Mouse (Mus musculus) cerebellum, postnatal 10 days (tissue): ENCODE data around the gene Depdc1b.

Experiments used
- DNase-seq, 2 experiments: peaks; one replicate each; pipeline ENCODE4 v3.0.0; 2021; ENCODE audit warnings: mixed read lengths in 2 of 2

The Depdc1b gene

GRCm38 (mm10) chr13:108315702-108316486, at the start of gene Depdc1b:
Depdc1b (plus strand) TSS chr13:108316332.
- DNase-seq, result peak; percentile 97

DNA sequence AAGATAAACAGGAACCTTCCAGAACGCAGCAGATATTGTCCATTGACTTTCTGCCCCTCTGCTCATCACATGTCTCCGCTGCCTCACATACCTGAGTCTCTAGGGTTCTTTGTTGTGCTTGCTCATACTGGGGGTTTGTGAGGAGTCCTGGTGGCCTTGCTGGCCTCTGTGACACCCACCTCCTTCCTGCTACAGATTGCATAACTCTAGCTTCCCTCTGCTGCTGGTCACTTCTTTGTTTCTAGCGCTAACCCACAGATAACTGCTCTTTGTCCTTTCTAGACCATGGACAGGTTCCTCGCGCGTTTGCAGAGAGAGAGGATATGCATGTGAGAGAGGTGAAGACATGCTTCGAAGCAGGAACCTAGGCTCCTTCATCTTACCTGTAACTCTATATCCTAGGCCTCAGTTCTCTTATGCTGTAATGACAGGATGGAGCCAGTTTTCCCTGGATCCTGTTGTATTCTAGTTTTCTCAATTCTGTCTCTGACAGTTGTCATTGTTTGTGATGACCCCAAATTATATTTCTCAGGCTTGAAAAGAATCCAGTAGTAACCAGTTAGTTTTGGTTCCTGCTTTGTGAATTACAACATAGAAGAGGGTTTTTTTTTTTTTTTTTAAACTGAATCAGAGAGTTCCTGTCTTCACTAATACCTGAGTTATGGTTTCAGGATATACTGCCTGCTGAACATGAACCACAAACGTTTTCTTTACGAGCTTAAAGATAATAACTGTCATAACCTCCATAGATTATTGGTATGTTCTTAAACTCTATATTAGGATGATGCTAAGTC, 48.1 kb upstream of the Depdc1b start:
- no peak for DNase-seq

DNA sequence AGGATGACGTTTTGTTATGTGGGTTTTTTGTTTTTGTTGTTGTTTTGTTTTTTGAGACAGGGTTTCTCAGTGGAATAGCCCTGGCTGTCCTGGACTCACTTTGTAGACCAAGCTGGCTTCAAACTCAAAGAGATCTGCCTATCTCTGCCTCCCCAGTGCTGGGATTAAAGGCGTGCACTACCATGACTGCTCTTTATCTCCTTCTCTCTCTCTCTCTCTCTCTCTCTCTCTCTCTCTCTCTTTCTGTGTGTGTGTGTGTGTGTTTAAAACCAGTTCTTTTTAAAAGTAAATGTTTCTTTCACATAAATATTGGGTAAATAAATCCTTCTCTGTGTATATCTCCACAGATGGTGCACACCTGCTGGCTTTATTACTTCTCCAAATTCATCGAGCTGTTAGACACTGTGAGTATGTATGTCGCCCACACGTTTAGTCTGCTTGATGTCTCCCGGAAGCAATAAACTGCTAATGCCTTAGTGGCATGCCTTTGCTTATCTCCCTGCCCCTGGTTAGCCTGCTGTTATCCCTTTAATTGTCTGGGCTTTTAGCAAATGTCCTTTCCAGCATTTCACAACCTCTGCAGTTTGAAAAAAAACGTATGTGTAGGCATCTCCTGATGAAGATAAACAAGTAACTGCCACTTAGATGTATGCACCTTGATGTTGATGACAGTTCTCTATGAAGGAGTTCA, 44.5 kb upstream of the Depdc1b start:
- DNase-seq, result no peak

DNA sequence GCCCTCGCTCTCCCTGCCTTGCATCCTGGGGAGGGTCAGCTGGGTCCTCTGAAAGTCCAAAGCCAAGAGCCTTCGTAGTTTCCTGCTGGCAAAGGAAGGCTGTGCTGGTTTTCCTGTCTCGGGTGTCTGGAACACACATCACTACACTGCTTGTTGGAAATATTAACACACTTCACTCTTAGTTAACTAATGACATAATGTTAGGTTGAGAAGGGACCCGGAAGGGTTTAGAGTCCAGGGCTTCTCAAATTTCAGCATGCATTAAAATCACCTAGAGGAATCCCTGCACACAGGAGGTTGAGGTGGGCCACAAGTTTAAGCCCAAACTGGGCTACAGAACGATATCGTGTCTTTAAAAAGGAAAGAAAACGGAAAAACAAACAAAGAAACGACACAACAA, 43.8 kb upstream of the Depdc1b start:
- no peak for DNase-seq

- no peak for DNase-seq
These were observed 43.1 kb upstream of the Depdc1b start for GRCm38 (mm10) chr13:108273034-108273433.

DNA sequence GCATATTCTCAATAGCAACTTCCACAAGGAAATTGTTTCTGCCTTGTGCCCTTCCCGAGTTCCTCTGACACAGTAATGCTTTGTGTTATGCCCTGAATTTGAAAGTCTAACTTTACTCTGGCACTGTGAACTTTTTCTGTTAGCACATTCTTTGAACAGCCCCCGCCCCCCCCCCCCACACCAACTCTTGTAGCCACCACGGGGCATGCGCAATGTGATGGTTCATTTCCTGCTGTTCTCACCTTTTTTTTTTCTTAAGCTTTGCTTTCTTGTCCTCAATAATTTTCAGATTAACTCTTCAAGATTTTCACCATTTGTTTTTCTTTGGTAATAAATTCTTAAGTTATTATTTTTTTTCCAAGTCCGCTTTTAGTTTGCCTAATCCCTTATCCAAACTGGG, 42.7 kb upstream of the Depdc1b start:
- no peak for DNase-seq

DNA sequence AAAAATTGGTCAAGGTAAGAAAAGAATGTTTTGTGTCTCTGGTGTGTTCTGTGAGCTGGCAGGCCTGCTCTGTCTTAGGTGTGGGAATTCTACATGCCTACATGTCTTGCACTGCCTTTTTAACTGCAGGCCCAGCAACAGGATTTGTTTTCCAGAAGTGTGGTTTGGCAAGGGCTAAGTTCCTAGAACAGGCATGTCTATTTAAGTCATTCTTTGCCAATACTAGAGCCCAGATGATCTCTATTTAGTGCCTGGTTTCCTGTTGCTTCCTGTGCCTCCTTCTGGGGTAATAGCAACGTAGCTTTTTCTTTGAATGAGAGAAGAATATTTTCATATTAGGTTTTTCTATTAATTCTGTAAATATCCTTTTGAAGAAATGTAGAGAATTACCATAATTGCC, 39.6 kb upstream of the Depdc1b start:
- no peak for DNase-seq

- DNase-seq, result no peak
These were observed 38.8 kb upstream of the Depdc1b start for GRCm38 (mm10) chr13:108277320-108277719.

- DNase-seq, result no peak
These were observed 37.5 kb upstream of the Depdc1b start for GRCm38 (mm10) chr13:108278592-108278991.

DNA sequence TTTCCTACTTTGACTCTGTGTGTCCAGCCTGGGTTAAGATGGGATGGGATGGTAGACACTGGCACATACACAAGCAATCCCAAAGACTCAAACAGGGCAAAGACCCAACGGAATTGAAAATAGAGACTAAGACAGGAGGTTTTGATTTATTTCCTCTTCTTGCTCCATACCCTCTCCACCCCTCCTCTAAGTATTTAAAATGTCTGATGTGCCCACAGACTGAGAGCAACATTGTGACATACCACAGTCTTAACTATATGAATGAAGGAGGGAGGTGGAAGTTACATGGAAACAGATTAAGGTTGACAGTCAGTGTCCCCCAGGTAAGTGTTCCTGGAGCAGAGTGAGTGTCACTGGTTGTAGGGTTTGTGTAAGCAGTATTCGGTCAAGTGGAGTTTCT, 31.8 kb upstream of the Depdc1b start:
- DNase-seq, result no peak

- DNase-seq, result no peak
These were observed 28.2 kb upstream of the Depdc1b start for GRCm38 (mm10) chr13:108287953-108288352.

DNA sequence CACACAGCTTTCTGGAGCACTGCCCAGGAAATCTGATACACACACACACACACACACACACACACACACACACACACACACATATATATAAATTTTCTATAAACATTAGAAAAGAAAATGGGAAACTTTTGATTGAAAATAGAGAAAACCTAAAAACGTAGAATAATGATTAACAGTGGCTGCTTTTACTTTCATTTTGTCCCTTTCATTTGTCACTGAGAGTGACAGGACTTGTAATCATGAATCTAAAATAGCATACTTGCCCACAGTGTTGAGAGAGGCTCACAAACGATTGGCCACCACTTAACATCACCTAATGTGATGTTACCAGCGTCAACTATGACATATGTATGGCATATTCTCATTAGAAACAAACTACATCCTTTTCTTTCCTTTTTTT, 26.7 kb upstream of the Depdc1b start:
- DNase-seq, result no peak

GRCm38 (mm10) chr13:108290314-108290713, 25.8 kb upstream of the Depdc1b start:
- no peak for DNase-seq

GRCm38 (mm10) chr13:108297350-108298093, 18.6 kb upstream of the Depdc1b start:
- peak; percentile 49 to 57 for DNase-seq

DNA sequence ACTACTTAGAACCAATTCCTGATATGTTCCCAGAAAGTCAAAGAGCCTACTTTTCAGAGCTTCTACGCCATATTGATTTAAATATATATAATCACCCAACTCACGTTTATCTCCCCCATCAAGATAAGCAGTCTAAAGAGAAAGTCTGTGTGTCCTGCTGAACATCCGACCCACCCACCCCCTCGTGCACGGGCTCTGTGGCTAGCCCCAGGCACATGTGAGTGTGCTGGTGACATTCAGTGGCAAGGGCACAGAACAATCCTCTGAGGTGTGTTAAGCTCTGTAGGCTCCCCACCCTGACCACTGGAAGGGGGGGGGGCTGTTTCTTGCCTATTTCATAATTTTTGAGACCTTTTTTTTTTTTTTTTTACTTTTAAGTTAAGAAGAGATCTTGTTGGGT, 17.9 kb upstream of the Depdc1b start:
- no peak for DNase-seq

DNA sequence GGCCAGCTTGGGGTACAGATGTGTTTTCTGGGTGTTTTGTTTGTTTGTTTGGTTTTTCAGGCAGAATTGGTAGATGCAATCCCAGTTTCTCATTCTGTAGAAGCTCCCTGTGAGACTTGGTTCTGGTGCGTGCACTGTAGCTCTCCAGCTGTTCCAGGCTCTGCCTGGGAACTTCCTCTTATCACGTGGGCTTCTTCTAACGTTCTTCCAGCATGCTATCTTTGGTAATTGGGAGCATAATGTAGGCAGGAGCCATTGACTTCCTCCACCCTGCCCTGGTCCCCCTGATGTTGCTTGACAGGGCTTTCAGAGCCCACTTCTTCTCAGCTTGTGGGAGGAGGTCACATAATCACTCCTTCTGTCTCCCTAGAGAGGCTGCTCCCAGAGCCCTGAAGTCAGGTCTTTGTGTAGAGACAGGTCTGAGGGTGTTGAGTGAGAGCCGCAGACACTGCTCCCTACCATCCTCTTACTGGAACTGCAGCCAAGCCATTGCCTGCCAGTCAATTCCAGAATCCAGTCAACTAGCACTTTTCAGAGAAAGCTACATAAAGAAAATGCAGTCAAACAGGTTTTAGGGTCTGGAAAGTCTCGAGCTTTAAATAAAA, 15.7 kb upstream of the Depdc1b start:
- peak; percentile 6 to 10 for DNase-seq

GRCm38 (mm10) chr13:108301411-108301810, 14.7 kb upstream of the Depdc1b start:
- DNase-seq, result peak in 1 of 2 experiments; percentile 18

GRCm38 (mm10) chr13:108302957-108303675, 13.0 kb upstream of the Depdc1b start:
- DNase-seq, result no peak

DNA sequence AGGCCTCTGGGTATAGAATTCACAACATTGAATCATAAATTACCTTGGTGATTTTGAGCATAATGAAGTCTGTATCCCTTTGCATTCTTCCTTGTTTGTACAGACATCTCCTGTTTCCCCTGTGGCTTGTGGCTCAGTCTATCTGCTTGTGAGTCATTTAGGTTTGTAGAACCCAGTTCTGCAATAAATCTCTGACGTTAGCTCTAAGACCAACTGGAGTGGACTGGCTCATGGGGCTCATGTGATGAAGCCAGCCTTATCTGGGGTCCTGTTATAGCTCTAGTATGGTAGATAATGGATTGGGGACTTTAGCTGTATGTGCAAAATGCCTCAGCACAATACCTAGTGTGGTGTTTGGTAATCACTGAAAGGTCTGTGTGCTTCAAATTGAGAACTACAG, 12.3 kb upstream of the Depdc1b start:
- DNase-seq, result no peak

- DNase-seq, result no peak
These were observed 11.5 kb upstream of the Depdc1b start for GRCm38 (mm10) chr13:108304680-108305079.

GRCm38 (mm10) chr13:108316487-108316903, 363 bp downstream of the Depdc1b start:
- no peak for DNase-seq

- no peak for DNase-seq
These were observed 1.3 kb downstream of the Depdc1b start for GRCm38 (mm10) chr13:108317414-108317813.
